Mouse (Mus musculus) activated CD4-positive, CD25-positive, alpha-beta regulatory T cell (primary cell): Measurements from ENCODE around the gene Mucl3. TPM values are rescaled to one million over a fixed set of nuclear protein-coding genes. Genes with fewer than 3 reads are reported as not detected.

Source experiments
- polyA plus RNA-seq, 2 experiments: library from polyadenylated mRNA; unstranded; fragments of 100-300 nt; shearing (Covaris generic); gene quantifications; one replicate each; pipeline ENCODE4 v1.2.1; 2017

Gene Mucl3
- under 1 TPM in 1 of 2 experiments, not detected in 1; 0.06 TPM for polyA plus RNA-seq

DNA sequence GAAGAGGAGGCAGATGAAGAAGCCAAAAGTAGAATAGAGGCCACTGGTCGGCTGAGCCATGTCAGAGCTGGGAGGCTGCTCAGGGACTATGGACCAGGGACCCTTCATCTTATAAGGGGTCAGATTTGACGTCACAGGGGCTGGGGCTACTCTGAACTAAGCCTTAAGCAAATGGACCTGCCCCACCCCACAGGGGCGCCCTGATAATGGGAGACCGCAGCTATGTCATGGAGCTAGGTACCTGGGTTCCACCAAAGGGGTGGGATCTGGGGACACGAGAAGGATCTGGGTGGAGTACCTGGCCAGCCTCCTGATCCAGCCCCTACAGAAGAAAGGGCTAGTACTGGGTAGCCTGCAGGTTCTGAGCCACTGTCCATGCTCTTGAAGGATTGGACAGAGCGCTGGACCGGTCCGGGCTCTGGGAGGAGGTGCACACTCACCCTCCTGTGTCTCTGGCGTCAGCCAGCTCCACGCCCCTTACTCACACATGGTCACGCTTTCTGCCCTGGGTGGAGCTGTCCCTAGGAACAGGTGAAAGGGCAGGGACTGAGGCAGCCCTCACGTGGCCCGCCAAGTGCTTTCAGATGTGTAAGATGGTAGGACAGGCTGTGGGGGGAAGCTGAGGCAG, at the start of gene Mucl3:
TSS of gene Mucl3 (minus strand) at position 87 of the 628 bp plus-strand sequence.

GRCm38 (mm10) chr17:35673416-35674035, 30.0 kb upstream of the Mucl3 start, which contains the start of gene Gtf2h4:
Gtf2h4 (minus strand) TSS chr17:35673739.

DNA sequence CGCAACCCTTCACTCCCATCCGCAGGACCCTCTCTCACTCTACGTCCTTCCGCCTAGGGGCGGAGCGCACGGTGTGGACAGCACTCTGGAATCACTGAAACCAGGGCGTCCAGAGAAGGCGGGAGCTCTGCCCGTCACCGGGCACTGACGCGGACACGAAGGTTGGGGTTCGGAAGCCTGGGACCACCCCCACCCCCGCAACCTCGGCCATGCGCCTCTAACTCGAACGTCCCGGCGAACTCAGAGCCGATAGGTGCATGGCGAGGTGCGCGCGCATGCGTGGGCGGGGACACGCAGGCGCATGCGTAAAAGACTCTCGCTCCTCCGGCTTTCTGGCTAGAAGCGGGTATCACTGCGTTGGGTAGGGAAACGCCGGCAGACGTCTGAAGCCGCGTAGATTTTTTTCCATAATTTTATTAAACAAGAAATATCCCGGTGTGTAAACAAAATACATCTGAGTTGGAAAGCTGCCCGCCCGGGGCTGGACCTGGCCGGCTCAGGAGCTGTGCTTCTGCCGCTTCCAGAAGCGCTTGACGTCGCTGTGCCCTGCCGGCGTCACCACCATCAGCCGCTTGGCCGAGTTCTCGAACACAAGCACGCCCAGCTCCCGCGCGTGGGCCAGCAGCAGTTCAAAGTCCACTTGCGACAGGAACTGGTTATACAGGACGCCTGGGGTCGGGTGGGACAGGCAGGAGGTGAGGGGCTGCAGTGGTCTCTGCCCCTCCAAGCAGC, 24.0 kb upstream of the Mucl3 start, which contains the start of gene Vars2:
TSS of gene Vars2 (minus strand) at position 259 of the 732 bp plus-strand sequence.

DNA sequence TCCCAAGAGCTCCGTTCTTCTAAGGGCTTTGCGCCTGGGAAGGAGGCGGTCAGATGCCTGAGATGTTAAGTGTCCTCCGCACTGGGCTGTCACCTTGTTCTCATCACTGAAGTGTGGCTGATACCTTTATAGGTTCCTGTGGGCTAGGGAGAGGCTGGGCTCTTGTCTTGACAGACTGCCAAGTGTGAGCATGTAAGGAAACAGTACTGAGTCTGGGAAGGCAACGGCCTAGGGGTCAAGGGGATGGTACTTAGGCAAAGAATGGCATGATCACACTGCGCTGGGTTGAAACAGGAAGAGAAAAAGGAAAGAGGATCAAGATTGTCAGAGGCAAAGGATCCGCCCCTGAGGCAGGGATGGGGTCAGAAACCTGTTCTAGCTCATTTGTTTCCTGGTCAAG, 17.0 kb downstream of the Mucl3 start, which contains the start of gene Gm9573:
TSS of gene Gm9573 (minus strand) at position 101 of the 400 bp plus-strand sequence.

DNA sequence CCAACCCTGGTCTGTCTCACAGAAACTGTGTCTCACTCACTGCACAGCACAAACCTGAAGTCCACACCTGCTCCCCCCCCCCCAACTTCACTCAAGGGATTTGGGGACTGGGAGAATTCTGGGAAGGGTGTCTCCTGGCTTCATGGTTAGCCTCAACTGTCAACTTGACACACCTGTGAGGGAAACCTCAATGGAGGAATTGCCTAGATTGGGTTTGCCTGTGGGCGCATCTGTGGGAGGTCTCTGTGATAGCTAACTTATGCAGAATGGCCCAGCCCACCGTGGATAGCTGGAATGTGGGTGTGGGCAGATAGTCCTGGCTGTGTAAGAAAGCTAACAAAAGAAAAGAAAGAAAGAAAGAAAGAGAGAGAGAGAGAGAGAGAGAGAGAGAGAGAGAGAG, 42.2 kb downstream of the Mucl3 start, which contains the start of gene Sfta2:
TSS of gene Sfta2 (plus strand) at position 301 of the 400 bp plus-strand sequence.

Other genes with a start within 250 kb of the Mucl3 start
- 100 to 1,000 TPM; 448 to 693 TPM for gene H2-Q6, start 218.8 kb downstream of the Mucl3 start, polyA plus RNA-seq
- gene H2-Q7, start 204.5 kb downstream of the Mucl3 start, polyA plus RNA-seq, result 1,000 to 10,000 TPM; 1,586 to 2,503 TPM
- 10 to 100 TPM; 13.2 to 21.8 TPM for gene H2-Q10, start 173.6 kb downstream of the Mucl3 start, polyA plus RNA-seq
- gene Pou5f1, start 137.7 kb downstream of the Mucl3 start, polyA plus RNA-seq, result not detected
- 10 to 100 TPM; 31.6 to 32.0 TPM for gene Tcf19, start 126.9 kb downstream of the Mucl3 start, polyA plus RNA-seq
- 1 to 10 TPM; 7.6 to 8.0 TPM for gene Cchcr1, start 126.6 kb downstream of the Mucl3 start, polyA plus RNA-seq
- gene Psors1c2, start 110.5 kb downstream of the Mucl3 start, polyA plus RNA-seq, result not detected
- under 1 TPM in 1 of 2 experiments, not detected in 1; 0.12 TPM for gene Cdsn, start 91.6 kb downstream of the Mucl3 start, polyA plus RNA-seq
- under 1 TPM in 1 of 2 experiments, not detected in 1; 0.12 TPM for gene 2300002M23Rik, start 76.2 kb downstream of the Mucl3 start, polyA plus RNA-seq
- not detected for gene Sfta2, start 42.1 kb downstream of the Mucl3 start, polyA plus RNA-seq
- gene Gm9573, start 17.1 kb downstream of the Mucl3 start, polyA plus RNA-seq, result not detected
- 10 to 100 TPM; 22.3 to 24.8 TPM for gene Vars2, start 23.9 kb upstream of the Mucl3 start, polyA plus RNA-seq
- 10 to 100 TPM; 18.2 to 20.7 TPM for gene Gtf2h4, start 30.0 kb upstream of the Mucl3 start, polyA plus RNA-seq
- gene Ddr1, start 60.9 kb upstream of the Mucl3 start, polyA plus RNA-seq, result 1 to 10 TPM; 6.1 to 8.7 TPM
- gene Ier3, start 178.0 kb upstream of the Mucl3 start, polyA plus RNA-seq, result 10 to 100 TPM in 1 of 2 experiments, under 1 TPM in 1; 0.19 to 14.0 TPM
- 10 to 100 TPM; 59.0 to 61.4 TPM for gene Flot1, start 179.5 kb upstream of the Mucl3 start, polyA plus RNA-seq
- 100 to 1,000 TPM; 114 to 135 TPM for gene Tubb5, start 194.6 kb upstream of the Mucl3 start, polyA plus RNA-seq
- gene Mdc1, start 197.8 kb upstream of the Mucl3 start, polyA plus RNA-seq, result 1 to 10 TPM; 4.1 to 7.9 TPM
- gene Nrm, start 217.6 kb upstream of the Mucl3 start, polyA plus RNA-seq, result 10 to 100 TPM; 33.6 to 42.0 TPM
- gene Ppp1r18, start 221.9 kb upstream of the Mucl3 start, polyA plus RNA-seq, result 100 to 1,000 TPM; 549 to 588 TPM
- 10 to 100 TPM; 49.5 to 68.4 TPM for gene Dhx16, start 236.1 kb upstream of the Mucl3 start, polyA plus RNA-seq